In genomic region chr16:10571820-10572219, GRCm38 (mm10) we compare ENCODE assay signal across 10 mouse cellular contexts. TPM values are rescaled to one million over a fixed set of nuclear protein-coding genes. Genes with fewer than 3 reads are reported as not detected.
A peak's percentile ranks its signal among the peaks of the same experiment; 100 is the strongest.
DNase-seq lines count a peak whose midpoint lies in the region; ATAC-seq and TF ChIP-seq lines count a peak whose summit lies in the region.
"Had no signal": no experiment of that assay in that cellular context is flagged by ENCODE, and none has a peak within 500 bp of the region (broad histone marks: within the 10 kb centered on the region; RNA-seq: fewer than 3 reads in every experiment).

No protein-coding gene starts in this region.

- H3K9ac ChIP-seq in neural tube, embryonic 11.5 days (ENCODE audit: low read length) = no peak overlapping the region
- H3K9ac ChIP-seq in neural tube, embryonic 15.5 days (replicated peaks) = no peak overlapping the region
- no peak overlapping the region for H3K9ac ChIP-seq in stomach, postnatal 0 days (ENCODE audit: low read length)
- no peak overlapping the region for H3K9ac ChIP-seq in intestine, embryonic 16.5 days (ENCODE audit: low read depth, low read length)
- H3K9ac ChIP-seq: limb, embryonic 15.5 days had no signal

- TF ChIP-seq EP300 in stomach, postnatal 0 days (optimal IDR thresholded peaks at IDR 0.05) = no peak

- H3K4me2 ChIP-seq in neural tube, embryonic 11.5 days (ENCODE audit: low read depth) = no peak overlapping the region
- no peak overlapping the region for H3K4me2 ChIP-seq in neural tube, embryonic 15.5 days
- no peak overlapping the region for H3K4me2 ChIP-seq in stomach, postnatal 0 days (replicated peaks; ENCODE audit: low read depth)
- H3K4me2 ChIP-seq in intestine, embryonic 16.5 days (ENCODE audit: low read depth, low read length) = no peak overlapping the region
- H3K4me2 ChIP-seq: limb, embryonic 15.5 days had no signal

- peak; percentile 67 for TF ChIP-seq CTCF in gastrocnemius, adult 2 months (IDR thresholded peaks at IDR 0.05)
- peak; percentile 86 for TF ChIP-seq CTCF in stomach, postnatal 0 days (IDR thresholded peaks at IDR 0.05; ENCODE audit: low read depth)

- no peaks in the 10 kb centered on the region for H3K9me3 ChIP-seq in neural tube, embryonic 11.5 days (ENCODE audit: control insufficient read depth, low read length)
- no peaks in the 10 kb centered on the region for H3K9me3 ChIP-seq in neural tube, embryonic 15.5 days (replicated peaks)
- no peaks in the 10 kb centered on the region for H3K9me3 ChIP-seq in embryonic facial prominence, embryonic 10.5 days
- no peaks in the 10 kb centered on the region for H3K9me3 ChIP-seq in stomach, postnatal 0 days (ENCODE audit: control insufficient read depth, low read length)
- no peaks in the 10 kb centered on the region for H3K9me3 ChIP-seq in intestine, embryonic 16.5 days (ENCODE audit: control insufficient read depth, low read length)
- H3K9me3 ChIP-seq: limb, embryonic 15.5 days had no signal

- no peak overlapping the region for H3K27ac ChIP-seq in gastrocnemius, adult 2 months
- H3K27ac ChIP-seq in neural tube, embryonic 11.5 days (ENCODE audit: low read depth, low read length) = no peak overlapping the region
- H3K27ac ChIP-seq in neural tube, embryonic 15.5 days (replicated peaks) = no peak overlapping the region
- H3K27ac ChIP-seq in embryonic facial prominence, embryonic 10.5 days (replicated peaks) = no peak overlapping the region
- H3K27ac ChIP-seq in stomach, postnatal 0 days (replicated peaks) = no peak overlapping the region
- no peak overlapping the region for H3K27ac ChIP-seq in intestine, embryonic 16.5 days (ENCODE audit: low read length)
- H3K27ac ChIP-seq: limb, embryonic 15.5 days had no signal

- 52% methylated on average over 2 of the region's 2 CpGs for WGBS in neural tube, embryonic 11.5 days
- 44% methylated on average over 2 of the region's 2 CpGs for WGBS in neural tube, embryonic 15.5 days
- 53% methylated on average over 2 of the region's 2 CpGs for WGBS in embryonic facial prominence, embryonic 10.5 days
- 45% methylated on average over 2 of the region's 2 CpGs for WGBS in stomach, postnatal 0 days
- WGBS in intestine, embryonic 16.5 days = 48% methylated on average over 2 of the region's 2 CpGs

- no peaks in the 10 kb centered on the region for H3K4me1 ChIP-seq in neural tube, embryonic 11.5 days (ENCODE audit: control insufficient read depth, insufficient read depth, low read length)
- no peaks in the 10 kb centered on the region for H3K4me1 ChIP-seq in neural tube, embryonic 15.5 days
- H3K4me1 ChIP-seq in embryonic facial prominence, embryonic 10.5 days = no peaks in the 10 kb centered on the region
- no peaks in the 10 kb centered on the region for H3K4me1 ChIP-seq in stomach, postnatal 0 days (replicated peaks; ENCODE audit: control insufficient read depth, insufficient read depth)
- no peaks in the 10 kb centered on the region for H3K4me1 ChIP-seq in intestine, embryonic 16.5 days (ENCODE audit: control insufficient read depth, insufficient read depth, low read length)
- H3K4me1 ChIP-seq: limb, embryonic 15.5 days had no signal

- no peak for DNase-seq in gastrocnemius, adult 2 months
- no peak for DNase-seq in gastrocnemius, postnatal 25 days
- peak; percentile 17 for DNase-seq in neural tube, embryonic 11.5 days (ENCODE audit: low spot score)
- peak; percentile 27 for DNase-seq in embryonic facial prominence, embryonic 10.5 days (ENCODE audit: low spot score)
- no peak for DNase-seq in stomach, postnatal 0 days (ENCODE audit: low spot score)
- no peak for DNase-seq in ovary, postnatal 14 days (ENCODE audit: low spot score)
- DNase-seq: right cerebral cortex, adult 18-20 months had no signal

- H3K36me3 ChIP-seq in neural tube, embryonic 11.5 days (ENCODE audit: control insufficient read depth, insufficient read depth, low read length) = peaks cover 4% of the 10 kb centered on the region; the same call in 1 of the 2 replicates
- peaks cover 80% of the 10 kb centered on the region for H3K36me3 ChIP-seq in neural tube, embryonic 15.5 days
- H3K36me3 ChIP-seq in embryonic facial prominence, embryonic 10.5 days (replicated peaks) = peaks cover 45% of the 10 kb centered on the region
- H3K36me3 ChIP-seq in stomach, postnatal 0 days (ENCODE audit: control insufficient read depth, insufficient read depth, low read length) = peaks cover 5% of the 10 kb centered on the region; the same call in 1 of the 2 replicates
- no peaks in the 10 kb centered on the region for H3K36me3 ChIP-seq in intestine, embryonic 16.5 days (ENCODE audit: control insufficient read depth, insufficient read depth, low read length)

- H3K27me3 ChIP-seq in neural tube, embryonic 11.5 days (ENCODE audit: control insufficient read depth, insufficient read depth, low read length) = no peaks in the 10 kb centered on the region
- no peaks in the 10 kb centered on the region for H3K27me3 ChIP-seq in neural tube, embryonic 15.5 days (replicated peaks)
- H3K27me3 ChIP-seq in embryonic facial prominence, embryonic 10.5 days (replicated peaks; ENCODE audit: low read depth, poor library complexity, severe bottlenecking) = no peaks in the 10 kb centered on the region
- no peaks in the 10 kb centered on the region for H3K27me3 ChIP-seq in stomach, postnatal 0 days (ENCODE audit: control insufficient read depth, insufficient read depth, low read length)
- no peaks in the 10 kb centered on the region for H3K27me3 ChIP-seq in intestine, embryonic 16.5 days (replicated peaks; ENCODE audit: control insufficient read depth, insufficient read depth, low read length)
- H3K27me3 ChIP-seq: limb, embryonic 15.5 days had no signal

- no peak overlapping the region for H3K4me3 ChIP-seq in gastrocnemius, adult 2 months
- no peak overlapping the region for H3K4me3 ChIP-seq in neural tube, embryonic 11.5 days (ENCODE audit: low read depth, low read length)
- H3K4me3 ChIP-seq in neural tube, embryonic 15.5 days (replicated peaks) = no peak overlapping the region
- no peak overlapping the region for H3K4me3 ChIP-seq in embryonic facial prominence, embryonic 10.5 days
- no peak overlapping the region for H3K4me3 ChIP-seq in stomach, postnatal 0 days (ENCODE audit: low read depth, low read length)
- no peak overlapping the region for H3K4me3 ChIP-seq in intestine, embryonic 16.5 days (ENCODE audit: low read length)
- H3K4me3 ChIP-seq: limb, embryonic 15.5 days had no signal

- intact Hi-C loops in gastrocnemius, adult 2 months (cut with DNase I) = loop anchor here (2.0 kb wide), 1 partner anchor 273 kb away; no protein-coding TSS in a partner anchor

- ATAC-seq in neural tube, embryonic 11.5 days (ENCODE audit: insufficient read depth, low FRiP score, low TSS enrichment) = no peak
- no peak for ATAC-seq in neural tube, embryonic 15.5 days (ENCODE audit: low FRiP score)
- ATAC-seq in stomach, postnatal 0 days (ENCODE audit: low FRiP score, low TSS enrichment) = peak; percentile 63; the same call in 1 of the 2 replicates
- no peak for ATAC-seq in intestine, embryonic 16.5 days

RNA-seq across cellular contexts. Expression of gene Clec16a, which starts 26.7 kb away (rescaled TPM):
- 10 to 100 TPM; 60.6 to 72.7 TPM for total RNA-seq in gastrocnemius, adult 2 months (2021)
- 10 to 100 TPM; 51.2 to 62.2 TPM for total RNA-seq in gastrocnemius, postnatal 25 days (2021)
- 41.4 and 44.0 TPM in 2 replicates for polyA plus RNA-seq in neural tube, embryonic 11.5 days (2014; fragmentation: Nextera tagmentation; extraction: Ambion mirVana)
- 62.6 and 71.6 TPM in 2 replicates for polyA plus RNA-seq in neural tube, embryonic 15.5 days (2015; fragmentation: Nextera tagmentation; extraction: Ambion mirVana)
- polyA plus RNA-seq in embryonic facial prominence, embryonic 10.5 days (2016; fragmentation: Nextera tagmentation; extraction: Ambion mirVana) = 30.6 and 30.7 TPM in 2 replicates
- 28.1 and 28.8 TPM in 2 replicates for polyA plus RNA-seq in stomach, postnatal 0 days (2015; fragmentation: Nextera tagmentation; extraction: Ambion mirVana)
- 22.1 and 24.3 TPM in 2 replicates for polyA plus RNA-seq in intestine, embryonic 16.5 days (2015; fragmentation: Nextera tagmentation; extraction: Ambion mirVana)

RNA-seq across cellular contexts. Expression of gene Dexi, which starts 29.0 kb away (rescaled TPM):
- 10 to 100 TPM; 43.7 to 43.9 TPM for total RNA-seq in gastrocnemius, adult 2 months (2021)
- 10 to 100 TPM; 43.0 to 43.1 TPM for total RNA-seq in gastrocnemius, postnatal 25 days (2021)
- polyA plus RNA-seq in neural tube, embryonic 11.5 days (2014; fragmentation: Nextera tagmentation; extraction: Ambion mirVana) = 24.1 and 28.2 TPM in 2 replicates
- polyA plus RNA-seq in neural tube, embryonic 15.5 days (2015; fragmentation: Nextera tagmentation; extraction: Ambion mirVana) = 17.4 and 18.3 TPM in 2 replicates
- polyA plus RNA-seq in embryonic facial prominence, embryonic 10.5 days (2016; fragmentation: Nextera tagmentation; extraction: Ambion mirVana) = 18.5 and 19.3 TPM in 2 replicates
- 23.5 and 24.3 TPM in 2 replicates for polyA plus RNA-seq in stomach, postnatal 0 days (2015; fragmentation: Nextera tagmentation; extraction: Ambion mirVana)
- 2.9 and 6.7 TPM in 2 replicates for polyA plus RNA-seq in intestine, embryonic 16.5 days (2015; fragmentation: Nextera tagmentation; extraction: Ambion mirVana)

Comparison
In these comparisons a context has a peak if more than half of its experiments do, and no peak if none do; other contexts are left out.
1. DNase-seq: peak in neural tube, embryonic 11.5 days (single experiment) and embryonic facial prominence, embryonic 10.5 days (single experiment); none in gastrocnemius, adult 2 months (single experiment), gastrocnemius, postnatal 25 days (single experiment), stomach, postnatal 0 days (single experiment) and ovary, postnatal 14 days (single experiment).